Mouse (Mus musculus): Measurements from ENCODE around the gene Dmwd.

- TF ChIP-seq CTCF (IDR thresholded peaks at IDR 0.05; ENCODE audit: insufficient read depth, low read depth, low read length), result no peak
- TF ChIP-seq POLR2A (IDR thresholded peaks at IDR 0.05; ENCODE audit: insufficient read depth, low read depth, low read length), result no peak
Observed at GRCm38 (mm10) chr7:19096421-19096976, 20.5 kb downstream of the Dmwd start.

Data from olfactory bulb, adult 2 months (tissue).